Mouse (Mus musculus) MEL (cell line): ENCODE measurements around the gene Aire. TPM values are rescaled to one million over a fixed set of nuclear protein-coding genes. Genes with fewer than 3 reads are reported as not detected.

Source experiments
- DNase-seq: peaks from one replicate; pipeline ENCODE4 v3.0.0; 2011; ENCODE audit warnings: low read depth, low spot score
- H3K27ac ChIP-seq: 2 replicates; pipeline ENCODE4 v1.5.1; 2012; ENCODE audit warnings: low read depth, mild to moderate bottlenecking, control low read depth, low read length, moderate library complexity; ENCODE audit not compliant: control insufficient read depth
- H3K27me3 ChIP-seq, 2 experiments: fragments of 150-350 bp in 1 of 2; sonication (generic) in 1 of 2; 2 replicates each; pipeline ENCODE4 v1.6.1; 2012; ENCODE audit warnings: low read length in 2 of 2, mild to moderate bottlenecking in 2 of 2, improper control_type of control experiment in 1 of 2, moderate library complexity in 1 of 2; ENCODE audit not compliant: insufficient read depth in 2 of 2, control insufficient read depth in 1 of 2
- H3K36me3 ChIP-seq, 2 experiments: 2 replicates each; pipeline ENCODE4 v1.6.1; 2012 to 2014; ENCODE audit warnings: low read length in 2 of 2, improper control_type of control experiment in 1 of 2, inconsistent platforms in 1 of 2, mild to moderate bottlenecking in 1 of 2; ENCODE audit not compliant: insufficient read depth in 2 of 2, control insufficient read depth in 1 of 2
- H3K4me1 ChIP-seq, 2 experiments: fragments of 150-350 bp in 1 of 2; sonication (generic) in 1 of 2; 2 replicates each; pipeline ENCODE4 v1.6.1; 2012; ENCODE audit warnings: low read length in 2 of 2, improper control_type of control experiment in 1 of 2, mild to moderate bottlenecking in 1 of 2; ENCODE audit not compliant: insufficient read depth in 2 of 2, control insufficient read depth in 1 of 2
- H3K4me3 ChIP-seq, 2 experiments: fragments of 150-350 bp in 1 of 2; sonication (generic) in 1 of 2; 2 replicates each; pipeline ENCODE4 v1.5.1; 2012; ENCODE audit warnings: low read depth in 2 of 2, low read length in 2 of 2, mild to moderate bottlenecking in 2 of 2, moderate library complexity in 2 of 2, control low read depth in 1 of 2, improper control_type of control experiment in 1 of 2; ENCODE audit not compliant: control insufficient read depth in 1 of 2, insufficient read depth in 1 of 2
- H3K79me2 ChIP-seq: 2 replicates; pipeline ENCODE4 v1.6.1; 2012; ENCODE audit warnings: mild to moderate bottlenecking, low read length, moderate library complexity; ENCODE audit not compliant: control insufficient read depth, poor library complexity, insufficient read depth
- H3K9ac ChIP-seq: 2 replicates; pipeline ENCODE4 v1.6.1; 2012; ENCODE audit warnings: low read depth, mild to moderate bottlenecking, control low read depth, low read length, moderate library complexity; ENCODE audit not compliant: control insufficient read depth, poor library complexity, severe bottlenecking
- H3K9me3 ChIP-seq: fragments of 150-350 bp; sonication (generic); replicated peaks from 2 replicates; pipeline ENCODE4 v1.6.1; 2012; ENCODE audit warnings: mild to moderate bottlenecking, low read length, improper control_type of control experiment, moderate library complexity; ENCODE audit not compliant: insufficient read depth
- CHD1 ChIP-seq: IDR thresholded peaks from 2 replicates; pipeline ENCODE4 v1.6.1; 2012; ENCODE audit warnings: low read depth, mild to moderate bottlenecking, inconsistent platforms, low read length, improper control_type of control experiment
- E2F4 ChIP-seq: IDR thresholded peaks from 2 replicates; pipeline ENCODE4 v1.6.1; 2011; ENCODE audit warnings: low read depth, low read length, improper control_type of control experiment, borderline replicate concordance
- EP300 ChIP-seq, 2 experiments: IDR thresholded peaks; 2 replicates each; pipeline ENCODE4 v1.6.1; 2011; ENCODE audit warnings: improper control_type of control experiment in 2 of 2, low read length in 2 of 2, low read depth in 1 of 2, mild to moderate bottlenecking in 1 of 2
- HCFC1 ChIP-seq: IDR thresholded peaks from 2 replicates; pipeline ENCODE4 v1.6.1; 2012; ENCODE audit warnings: low read depth, mild to moderate bottlenecking, inconsistent platforms, low read length, improper control_type of control experiment, moderate library complexity
- JUND ChIP-seq: IDR thresholded peaks from 2 replicates; pipeline ENCODE4 v1.6.1; 2011; ENCODE audit warnings: low read depth, mild to moderate bottlenecking, improper control_type of control experiment, low read length
- MAFK ChIP-seq: IDR thresholded peaks from 2 replicates; pipeline ENCODE4 v1.6.1; 2011; ENCODE audit warnings: low read depth, mild to moderate bottlenecking, low read length, improper control_type of control experiment, borderline replicate concordance
- MAZ ChIP-seq: IDR thresholded peaks from 2 replicates; pipeline ENCODE4 v1.6.1; 2012; ENCODE audit warnings: low read depth, mild to moderate bottlenecking, inconsistent platforms, low read length, improper control_type of control experiment
- MXI1 ChIP-seq: IDR thresholded peaks from 2 replicates; pipeline ENCODE4 v1.6.1; 2011; ENCODE audit warnings: mild to moderate bottlenecking, low read depth, low read length, improper control_type of control experiment
- MYC ChIP-seq: IDR thresholded peaks from 2 replicates; pipeline ENCODE4 v1.6.1; 2011; ENCODE audit warnings: low read depth, mild to moderate bottlenecking, low read length, improper control_type of control experiment, moderate library complexity
- NELFE ChIP-seq: IDR thresholded peaks from 2 replicates; pipeline ENCODE4 v1.6.1; 2011; ENCODE audit warnings: low read depth, low read length, improper control_type of control experiment
- POLR2A ChIP-seq, 2 experiments: IDR thresholded peaks; 2 replicates each; pipeline ENCODE4 v1.6.1; 2011 to 2012; ENCODE audit warnings: low read length in 2 of 2, mild to moderate bottlenecking in 2 of 2, control low read depth in 1 of 2, improper control_type of control experiment in 1 of 2, low read depth in 1 of 2, moderate library complexity in 1 of 2; ENCODE audit not compliant: control insufficient read depth in 1 of 2, insufficient read depth in 1 of 2, poor library complexity in 1 of 2
- POLR2AphosphoS5 ChIP-seq: IDR thresholded peaks from 2 replicates; pipeline ENCODE4 v1.6.1; 2012; ENCODE audit warnings: low read depth, borderline replicate concordance, mild to moderate bottlenecking, inconsistent platforms, low read length, moderate library complexity, mixed read lengths
- RCOR1 ChIP-seq: IDR thresholded peaks from 2 replicates; pipeline ENCODE4 v1.6.1; 2012; ENCODE audit warnings: low read depth, mild to moderate bottlenecking, inconsistent platforms, low read length, improper control_type of control experiment
- SMC3 ChIP-seq: IDR thresholded peaks from 2 replicates; pipeline ENCODE4 v1.6.1; 2011; ENCODE audit warnings: low read depth, low read length, improper control_type of control experiment
- TCF12 ChIP-seq: IDR thresholded peaks from 2 replicates; pipeline ENCODE4 v1.6.1; 2014; ENCODE audit warnings: low read depth, mild to moderate bottlenecking, inconsistent platforms, low read length, improper control_type of control experiment, moderate library complexity
- ZKSCAN1 ChIP-seq: IDR thresholded peaks from 2 replicates; pipeline ENCODE4 v1.6.1; 2012; ENCODE audit warnings: low read depth, mild to moderate bottlenecking, inconsistent platforms, low read length, improper control_type of control experiment, moderate library complexity
- ZMIZ1 ChIP-seq: IDR thresholded peaks from 2 replicates; pipeline ENCODE4 v1.6.1; 2012; ENCODE audit warnings: low read depth, mild to moderate bottlenecking, inconsistent platforms, low read length, improper control_type of control experiment, moderate library complexity
- ZNF384 ChIP-seq: IDR thresholded peaks from 2 replicates; pipeline ENCODE4 v1.6.1; 2012; ENCODE audit warnings: low read depth, mild to moderate bottlenecking, inconsistent platforms, low read length, improper control_type of control experiment
- polyA plus RNA-seq, 2 experiments: library from polyadenylated mRNA; stranded (reverse) in 1 of 2; unstranded in 1 of 2; fragments of >175 nt in 1 of 2; fragments of >200 nt in 1 of 2; gene quantifications; 2 replicates each; pipeline versions ENCODE4 v1.2.1 to v1.2.4; 2012; ENCODE audit warnings: low replicate concordance in 2 of 2, low read depth in 1 of 2; ENCODE audit not compliant: insufficient read length in 2 of 2, insufficient read depth in 1 of 2, missing spikeins in 1 of 2
- total RNA-seq: library from RNA; depleted of rRNA; stranded (reverse); fragments of 300-350 nt; gene quantifications from 2 replicates; pipeline ENCODE4 v1.2.3, GENCODE M21; 2012

The Aire gene
- total and polyA plus RNA-seq, 3 experiments: 0.17 TPM; not detected in 2

DNA sequence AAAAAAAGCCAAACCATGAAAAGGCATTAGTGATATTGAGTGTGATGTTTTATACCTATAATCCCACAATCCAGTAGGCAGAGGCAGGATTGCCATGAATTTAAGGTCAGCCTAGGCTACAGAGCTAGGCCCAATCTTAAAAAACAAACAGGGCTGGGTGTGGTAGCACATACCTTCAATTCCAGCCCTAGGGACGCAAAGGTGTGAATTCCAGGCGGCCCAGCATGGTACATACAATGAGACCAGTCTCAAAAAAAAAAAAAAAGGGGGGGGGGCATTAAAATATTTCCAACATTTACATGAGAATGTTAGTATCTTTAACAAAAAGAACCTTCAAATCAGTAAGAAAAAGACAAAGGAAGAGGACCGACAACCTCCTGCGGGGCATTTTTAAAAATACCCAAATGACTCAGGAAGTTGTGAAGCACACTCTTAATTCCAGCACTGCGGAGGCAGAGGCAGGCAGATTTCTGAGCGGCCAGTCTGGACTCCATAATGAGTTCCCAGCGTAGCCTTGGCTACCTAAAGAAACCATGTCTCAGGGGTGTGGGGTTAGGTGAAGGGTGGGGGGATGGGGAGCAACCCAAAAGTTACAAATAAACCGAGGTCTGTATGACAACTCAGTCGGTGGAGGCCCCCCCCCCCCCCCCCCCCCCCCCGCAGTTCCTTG lies 4.8 kb upstream of the Aire start:
- Histone ChIP-seq H3K36me3 (no peaks in the 10 kb centered on the region), H3K27ac (no peak overlapping the region), H3K4me3 (no peak overlapping the region), H3K4me1 (no peaks in the 10 kb centered on the region), H3K79me2 (no peaks in the 10 kb centered on the region), H3K9me3 (no peaks in the 10 kb centered on the region), H3K27me3 (peaks cover 0 to 14% of the 10 kb centered on the region in 2 experiments), H3K9ac (no peak overlapping the region)
- DNase-seq: no peak
- no peak for TF ChIP-seq EP300 (IDR thresholded peaks at IDR 0.05; ENCODE audit: low read depth in 1 of 2, low read length in 2 of 2)
- TF ChIP-seq POLR2A (IDR thresholded peaks at IDR 0.05; ENCODE audit: control insufficient read depth in 1 of 2, insufficient read depth in 1 of 2, low read depth in 1 of 2, low read length in 2 of 2, poor library complexity in 1 of 2): no peak
- no peak for TF ChIP-seq SMC3
- TF ChIP-seq RCOR1: no peak
- TF ChIP-seq MAZ: no peak
- TF ChIP-seq NELFE: no peak
- no peak for TF ChIP-seq ZKSCAN1
- TF ChIP-seq TCF12: no peak
- no peak for TF ChIP-seq MXI1
- TF ChIP-seq CHD1: no peak
- no peak for TF ChIP-seq ZMIZ1
- no peak for TF ChIP-seq E2F4
- no peak for TF ChIP-seq POLR2AphosphoS5

GRCm38 (mm10) chr10:78046388-78046787 lies 3.0 kb upstream of the Aire start:
- H3K4me1 ChIP-seq: no peaks in the 10 kb centered on the region
- H3K9me3 ChIP-seq: no peaks in the 10 kb centered on the region
- no peak for DNase-seq
- H3K27me3 ChIP-seq: peaks cover 0 to 10% of the 10 kb centered on the region in 2 experiments
- TF ChIP-seq MAFK (no peak), NELFE (no peak), TCF12 (no peak), MYC (no peak), JUND (no peak), MAZ (no peak), E2F4 (no peak), MXI1 (no peak), ZNF384 (no peak), HCFC1 (no peak)
- H3K79me2 ChIP-seq: no peaks in the 10 kb centered on the region
- H3K27ac ChIP-seq: no peak overlapping the region
- H3K4me3 ChIP-seq: no peak overlapping the region
- H3K36me3 ChIP-seq: no peaks in the 10 kb centered on the region
- no peak overlapping the region for H3K9ac ChIP-seq
